Mouse (Mus musculus): ENCODE results near the gene Magohb. TPM values are rescaled to one million over a fixed set of nuclear protein-coding genes. Genes with fewer than 3 reads are reported as not detected.

The Magohb gene
- polyA plus RNA-seq, 1 experiment: 22.0 TPM

DNA sequence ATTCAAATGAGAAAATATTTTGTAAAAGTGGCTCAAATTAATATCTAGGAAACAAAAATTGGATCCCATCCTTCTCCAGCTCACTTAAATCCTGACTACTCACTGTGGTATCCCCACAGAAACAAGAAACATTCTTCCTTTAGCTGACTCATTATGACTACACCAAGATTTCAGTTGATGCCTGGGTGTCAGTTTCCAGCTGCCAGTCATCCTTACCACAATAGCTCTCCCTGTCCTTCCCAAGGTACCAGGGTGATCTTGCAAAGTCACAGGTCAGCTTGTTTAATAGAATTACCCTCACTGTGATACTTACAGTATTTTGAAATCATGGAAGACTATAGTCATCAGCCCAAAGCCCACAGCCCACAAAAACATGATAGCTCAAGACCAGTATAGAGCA, 5.5 kb upstream of the Magohb start:
- no peaks in the 10 kb centered on the region for H3K79me2 ChIP-seq (ENCODE audit: control insufficient read depth, insufficient read depth)
- H3K36me3 ChIP-seq (ENCODE audit: control insufficient read depth, insufficient read depth): no peaks in the 10 kb centered on the region
- H3K27me3 ChIP-seq (ENCODE audit: control insufficient read depth, insufficient read depth, insufficient read length): no peaks in the 10 kb centered on the region
- TF ChIP-seq POLR2AphosphoS2 (IDR thresholded peaks at IDR 0.05; ENCODE audit: insufficient read length, low read depth): no peak
- TF ChIP-seq SRF (IDR thresholded peaks at IDR 0.05; ENCODE audit: control insufficient read depth, insufficient read length, low read depth): no peak
- no peak for TF ChIP-seq REST (IDR thresholded peaks at IDR 0.05; ENCODE audit: insufficient read depth, insufficient read length)
- TF ChIP-seq POLR2A (IDR thresholded peaks at IDR 0.05; ENCODE audit: insufficient read length, low read depth): no peak
- TF ChIP-seq USF1 (IDR thresholded peaks at IDR 0.05; ENCODE audit: low read depth): no peak
- no peak for TF ChIP-seq MAX (IDR thresholded peaks at IDR 0.05; ENCODE audit: low read depth)
- no peak for TF ChIP-seq MYOG (IDR thresholded peaks at IDR 0.05; ENCODE audit: control insufficient read depth in 1 of 3, insufficient read depth in 1 of 3, insufficient read length in 2 of 3, low read depth in 2 of 3)
- no peak for TF ChIP-seq CEBPB (IDR thresholded peaks at IDR 0.05; ENCODE audit: insufficient read depth, poor library complexity, severe bottlenecking)
- TF ChIP-seq TCF12 (IDR thresholded peaks at IDR 0.05; ENCODE audit: insufficient read depth, poor library complexity, severe bottlenecking): no peak
- H3K4me2 ChIP-seq (ENCODE audit: low read depth): peak overlapping the region; percentile 36
- H3ac ChIP-seq (ENCODE audit: control insufficient read depth, insufficient read length): no peak overlapping the region
- no peak overlapping the region for H3K4me3 ChIP-seq

DNA sequence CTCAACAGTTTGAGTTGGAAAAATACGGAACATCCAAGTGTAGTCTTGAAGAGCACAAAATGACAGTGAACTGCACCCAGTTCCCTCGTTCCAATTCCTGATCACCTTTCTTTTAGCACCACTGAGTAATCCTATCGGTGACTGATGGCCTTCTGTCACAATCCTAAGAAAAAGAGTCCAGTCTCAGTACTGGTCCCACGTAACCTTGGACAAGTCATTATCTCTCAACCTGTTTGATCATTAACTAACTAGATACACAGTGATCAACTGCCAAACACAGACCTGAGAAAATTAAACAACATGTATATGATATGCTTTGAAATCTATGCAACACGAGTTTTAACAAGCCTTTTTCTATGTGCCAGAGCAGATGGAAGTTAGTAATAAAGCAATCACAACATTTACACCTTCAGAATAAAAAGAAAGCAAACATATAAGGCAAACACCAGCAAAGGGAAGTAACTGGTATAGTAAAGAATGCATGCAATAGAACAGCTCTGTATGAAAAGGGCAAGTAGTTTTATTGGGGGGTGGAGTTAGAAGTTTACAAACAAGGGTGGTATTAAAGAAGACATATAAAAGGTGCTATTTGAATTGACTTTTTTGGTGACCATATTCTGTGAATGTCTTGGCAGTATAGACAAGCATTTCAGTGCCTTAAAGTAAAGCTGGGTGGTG, 1.5 kb upstream of the Magohb start:
- H3K79me2 ChIP-seq (ENCODE audit: control insufficient read depth, insufficient read depth): peaks cover 19% of the 10 kb centered on the region
- TF ChIP-seq SRF (IDR thresholded peaks at IDR 0.05; ENCODE audit: control insufficient read depth, insufficient read length, low read depth): no peak
- no peak for TF ChIP-seq POLR2A (IDR thresholded peaks at IDR 0.05; ENCODE audit: insufficient read length, low read depth)
- TF ChIP-seq MYOG (IDR thresholded peaks at IDR 0.05; ENCODE audit: control insufficient read depth in 1 of 3, insufficient read depth in 1 of 3, insufficient read length in 2 of 3, low read depth in 2 of 3): no peak
- TF ChIP-seq REST (IDR thresholded peaks at IDR 0.05; ENCODE audit: insufficient read depth, insufficient read length): no peak
- no peak for TF ChIP-seq MYOD1 (IDR thresholded peaks at IDR 0.05; ENCODE audit: control insufficient read depth in 1 of 3, insufficient read length in 2 of 3, low read depth in 2 of 3)
- no peak for TF ChIP-seq CEBPB (IDR thresholded peaks at IDR 0.05; ENCODE audit: insufficient read depth, poor library complexity, severe bottlenecking)
- no peak for TF ChIP-seq MAX (IDR thresholded peaks at IDR 0.05; ENCODE audit: low read depth)
- no peak for TF ChIP-seq E2F4 (IDR thresholded peaks at IDR 0.05; ENCODE audit: insufficient read depth)
- TF ChIP-seq TCF3 (IDR thresholded peaks at IDR 0.05; ENCODE audit: insufficient read length, low read depth): no peak
- no peak for TF ChIP-seq POLR2AphosphoS2 (IDR thresholded peaks at IDR 0.05; ENCODE audit: insufficient read length, low read depth)
- TF ChIP-seq TCF12 (IDR thresholded peaks at IDR 0.05; ENCODE audit: insufficient read depth, poor library complexity, severe bottlenecking): no peak
- TF ChIP-seq USF1 (IDR thresholded peaks at IDR 0.05; ENCODE audit: low read depth): no peak
- no peak overlapping the region for H3K4me3 ChIP-seq
- no peak overlapping the region for H3K4me2 ChIP-seq (ENCODE audit: low read depth)
- H3K27me3 ChIP-seq (ENCODE audit: control insufficient read depth, insufficient read depth, insufficient read length): no peaks in the 10 kb centered on the region
- H3ac ChIP-seq (ENCODE audit: control insufficient read depth, insufficient read length): no peak overlapping the region
- no peaks in the 10 kb centered on the region for H3K36me3 ChIP-seq (ENCODE audit: control insufficient read depth, insufficient read depth)

DNA sequence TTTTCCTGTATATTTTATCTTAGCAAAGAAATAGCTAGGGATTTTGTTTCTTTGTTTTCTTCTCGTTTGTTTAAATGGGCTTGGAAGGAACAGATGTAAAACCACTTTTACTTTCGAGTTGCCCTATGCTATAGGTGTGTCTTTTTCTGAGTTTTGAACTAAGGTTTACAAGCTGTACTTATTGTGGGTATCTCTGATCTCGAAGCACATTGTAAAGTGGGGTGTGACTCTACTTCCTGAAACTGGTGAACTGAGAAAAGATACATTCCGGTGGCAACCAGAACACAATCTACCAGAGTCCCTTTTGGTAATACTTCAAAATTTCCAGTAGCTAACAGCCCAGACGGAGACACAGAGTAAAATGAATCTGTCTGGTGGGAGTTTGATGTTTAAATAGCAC, 872 bp upstream of the Magohb start:
- Histone ChIP-seq H3K36me3 (ENCODE audit: control insufficient read depth, insufficient read depth) (no peaks in the 10 kb centered on the region), H3K4me2 (ENCODE audit: low read depth) (peak overlapping the region; percentile 89), H3K27me3 (ENCODE audit: control insufficient read depth, insufficient read depth, insufficient read length) (no peaks in the 10 kb centered on the region), H3K4me3 (peak overlapping the region; percentile 89), H3ac (ENCODE audit: control insufficient read depth, insufficient read length) (no peak overlapping the region), H3K79me2 (ENCODE audit: control insufficient read depth, insufficient read depth) (peaks cover 19% of the 10 kb centered on the region)
- TF ChIP-seq E2F4 (IDR thresholded peaks at IDR 0.05; ENCODE audit: insufficient read depth): no peak

DNA sequence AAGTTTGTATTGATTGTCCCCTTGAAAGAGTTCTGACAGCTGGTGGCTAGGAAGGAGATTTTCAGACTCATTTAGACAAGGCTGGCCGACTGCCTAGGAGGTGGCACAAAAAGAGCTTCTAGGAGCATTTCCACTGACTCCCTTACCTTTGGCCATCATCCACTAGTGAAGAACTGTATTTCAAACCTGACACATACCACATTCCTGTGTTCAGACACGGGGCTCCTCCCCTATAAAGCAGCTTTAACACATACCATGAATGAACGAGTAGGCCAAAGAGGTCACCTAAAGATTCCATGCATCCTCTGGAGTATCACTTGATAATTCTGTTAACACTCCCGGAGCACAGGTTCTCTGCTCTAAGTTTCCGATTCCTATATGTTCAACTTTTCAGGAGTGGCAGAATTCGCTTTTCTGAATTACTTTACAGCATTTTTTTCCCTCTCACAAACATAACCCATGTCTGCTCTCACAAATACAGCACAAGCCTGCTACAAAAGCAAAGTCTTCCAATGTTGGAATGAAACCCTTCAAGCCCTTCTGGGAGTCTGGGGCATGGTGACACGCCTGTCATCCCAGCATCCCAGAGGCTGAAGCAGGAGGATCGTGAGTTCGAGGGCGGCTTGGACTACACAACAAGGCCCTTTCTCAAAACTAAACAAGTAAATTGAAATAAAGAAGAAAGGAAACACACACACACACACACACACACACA, 611 bp downstream of the Magohb start:
- Histone ChIP-seq H3K27me3 (ENCODE audit: control insufficient read depth, insufficient read depth, insufficient read length) (no peaks in the 10 kb centered on the region), H3K79me2 (ENCODE audit: control insufficient read depth, insufficient read depth) (peaks cover 19% of the 10 kb centered on the region), H3K4me3 (peak overlapping the region; percentile 89), H3K36me3 (ENCODE audit: control insufficient read depth, insufficient read depth) (no peaks in the 10 kb centered on the region), H3ac (ENCODE audit: control insufficient read depth, insufficient read length) (peak overlapping the region; percentile 38), H3K4me2 (ENCODE audit: low read depth) (peak overlapping the region; percentile 89)
- TF ChIP-seq E2F4 (IDR thresholded peaks at IDR 0.05; ENCODE audit: insufficient read depth) (no peak), MYOD1 (IDR thresholded peaks at IDR 0.05; ENCODE audit: control insufficient read depth in 1 of 3, insufficient read length in 2 of 3, low read depth in 2 of 3) (no peak), CEBPB (IDR thresholded peaks at IDR 0.05; ENCODE audit: insufficient read depth, poor library complexity, severe bottlenecking) (no peak), REST (IDR thresholded peaks at IDR 0.05; ENCODE audit: insufficient read depth, insufficient read length) (no peak), POLR2AphosphoS2 (IDR thresholded peaks at IDR 0.05; ENCODE audit: insufficient read length, low read depth) (no peak), TCF12 (IDR thresholded peaks at IDR 0.05; ENCODE audit: insufficient read depth, poor library complexity, severe bottlenecking) (no peak), POLR2A (IDR thresholded peaks at IDR 0.05; ENCODE audit: insufficient read length, low read depth) (no peak), MAX (IDR thresholded peaks at IDR 0.05; ENCODE audit: low read depth) (no peak), MYOG (IDR thresholded peaks at IDR 0.05; ENCODE audit: control insufficient read depth in 1 of 3, insufficient read depth in 1 of 3, insufficient read length in 2 of 3, low read depth in 2 of 3) (no peak), TCF3 (IDR thresholded peaks at IDR 0.05; ENCODE audit: insufficient read length, low read depth) (no peak), USF1 (IDR thresholded peaks at IDR 0.05; ENCODE audit: low read depth) (no peak), SRF (IDR thresholded peaks at IDR 0.05; ENCODE audit: control insufficient read depth, insufficient read length, low read depth) (no peak)
